Mouse (Mus musculus) thymus, postnatal 36 days (tissue): ENCODE results near the gene Mrfap1.

Source experiments
- DNase-seq, 2 experiments: peaks; one replicate each; pipeline ENCODE4 v3.0.0; 2022; ENCODE audit warnings: mixed read lengths in 2 of 2

Mrfap1 gene

GRCm38 (mm10) chr5:36796296-36797014 lies at the start of gene Mrfap1:
Gene Mrfap1 (minus strand): TSS chr5:36796772.
- DNase-seq: peak; percentile 94 to 96

DNA sequence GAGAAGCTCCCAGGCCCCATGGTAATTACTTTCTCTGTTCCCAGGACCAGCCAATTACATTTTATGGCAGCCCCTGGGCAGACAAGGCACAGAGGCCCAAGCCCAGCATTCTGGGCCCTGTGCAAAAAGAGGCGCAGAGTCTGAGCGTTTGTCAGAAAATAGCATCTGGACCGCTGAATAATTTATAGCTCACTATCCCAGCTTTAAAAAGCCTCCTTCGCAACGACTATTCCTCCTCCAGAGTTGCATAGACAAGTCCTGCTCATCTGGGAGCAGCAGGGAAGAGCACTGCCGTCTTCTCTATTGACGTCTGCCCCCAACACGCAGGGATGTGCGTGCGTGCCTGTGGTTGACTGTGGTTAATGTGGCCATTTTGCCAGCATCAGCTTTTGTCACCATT lies 47.9 kb upstream of the Mrfap1 start:
- DNase-seq: no peak

- no peak for DNase-seq
These were observed 45.1 kb upstream of the Mrfap1 start for GRCm38 (mm10) chr5:36841701-36842100.

DNA sequence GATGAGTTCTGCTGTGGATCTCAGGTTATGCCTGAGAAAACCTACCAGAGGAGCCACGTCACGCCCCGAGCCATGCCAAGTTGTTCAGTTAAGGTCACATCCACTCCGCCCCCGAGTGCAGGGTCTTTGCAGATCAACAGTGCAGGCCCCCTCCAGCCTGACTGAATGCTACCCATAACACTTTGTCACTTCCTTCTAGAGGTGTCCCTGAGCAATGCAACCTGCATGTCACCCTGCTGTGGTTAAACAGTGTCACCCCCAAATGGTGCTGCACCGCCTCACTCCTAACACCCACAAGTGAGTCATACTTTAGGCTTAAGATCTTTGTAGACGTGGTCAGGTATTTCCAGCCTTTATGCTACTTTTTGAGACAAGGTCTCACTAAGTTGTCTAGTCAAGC lies 43.5 kb upstream of the Mrfap1 start:
- no peak for DNase-seq

DNA sequence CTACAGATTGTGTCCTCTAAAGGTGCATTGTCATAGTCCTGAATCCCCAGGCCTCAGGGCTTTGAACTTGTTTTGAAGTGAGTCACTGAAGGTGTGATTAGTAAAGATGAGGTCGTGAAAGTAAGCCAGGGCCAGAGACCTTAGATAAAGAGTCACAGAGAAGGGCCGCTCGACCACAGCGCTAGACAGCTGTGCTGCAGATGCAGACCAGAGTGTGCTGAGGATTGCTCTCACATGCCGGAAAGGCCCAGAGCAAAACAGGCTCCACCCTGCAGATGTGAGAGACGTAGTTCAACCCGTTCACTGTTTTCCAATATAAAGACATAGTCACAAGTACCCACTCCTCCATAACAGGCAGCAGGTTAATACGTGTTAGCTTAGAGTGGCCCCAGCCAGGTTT lies 43.0 kb upstream of the Mrfap1 start:
- no peak for DNase-seq

- no peak for DNase-seq
These were observed 42.5 kb upstream of the Mrfap1 start for GRCm38 (mm10) chr5:36839032-36839431.

GRCm38 (mm10) chr5:36835933-36836332 lies 39.4 kb upstream of the Mrfap1 start:
- DNase-seq: peak; percentile 53 to 56

GRCm38 (mm10) chr5:36831272-36831671 lies 34.7 kb upstream of the Mrfap1 start:
- no peak for DNase-seq

DNA sequence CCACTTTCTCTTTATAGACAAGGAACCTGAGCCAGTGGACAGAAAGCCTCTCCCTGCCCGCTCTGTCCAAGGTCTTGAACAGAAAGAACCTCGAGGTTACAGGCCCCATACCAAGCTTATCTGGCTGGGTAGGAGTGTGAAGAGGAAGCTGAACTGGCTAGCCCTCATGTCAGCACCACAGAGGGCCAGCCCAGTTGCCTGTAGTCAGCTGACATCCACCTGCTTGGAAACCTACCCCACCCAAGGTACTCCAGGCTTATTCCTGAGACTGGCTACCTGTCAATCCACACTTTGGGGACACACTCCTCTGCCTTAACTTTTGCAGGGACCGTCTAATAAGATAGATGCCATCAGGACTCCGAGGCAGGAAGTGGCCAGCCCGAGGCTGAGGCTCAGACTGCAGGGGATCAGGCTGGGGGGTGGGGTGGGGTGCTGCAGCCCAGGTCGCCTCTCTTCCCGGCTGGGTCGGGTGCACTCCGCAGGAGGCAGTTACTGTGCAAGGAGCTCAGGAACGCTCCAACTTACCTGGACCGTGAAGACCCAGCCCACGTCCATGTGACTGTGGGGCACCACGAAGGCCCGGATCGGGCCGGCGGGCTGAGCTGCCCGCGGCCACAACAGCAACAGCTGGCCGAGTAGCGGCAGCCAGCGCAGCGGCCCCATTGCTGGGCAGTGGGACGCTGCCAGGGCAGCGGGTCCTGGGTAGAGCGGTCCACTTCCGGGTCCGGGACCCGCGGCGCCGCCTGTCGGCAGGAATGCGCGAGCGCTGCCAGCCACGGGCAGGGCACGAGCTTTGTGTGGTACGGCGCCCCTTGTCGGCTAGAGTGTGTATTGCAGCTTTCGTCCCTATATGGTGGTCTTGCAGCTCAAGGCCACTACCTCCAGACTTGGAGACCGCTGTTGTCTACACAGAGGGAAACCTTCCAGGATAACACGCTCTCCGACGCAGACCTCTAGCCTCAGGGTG lies 33.6 kb upstream of the Mrfap1 start, which contains the start of gene Man2b2:
Man2b2 (minus strand) TSS at position 741 of the 967 bp plus-strand sequence.
- DNase-seq: peak; percentile 87 to 90

DNA sequence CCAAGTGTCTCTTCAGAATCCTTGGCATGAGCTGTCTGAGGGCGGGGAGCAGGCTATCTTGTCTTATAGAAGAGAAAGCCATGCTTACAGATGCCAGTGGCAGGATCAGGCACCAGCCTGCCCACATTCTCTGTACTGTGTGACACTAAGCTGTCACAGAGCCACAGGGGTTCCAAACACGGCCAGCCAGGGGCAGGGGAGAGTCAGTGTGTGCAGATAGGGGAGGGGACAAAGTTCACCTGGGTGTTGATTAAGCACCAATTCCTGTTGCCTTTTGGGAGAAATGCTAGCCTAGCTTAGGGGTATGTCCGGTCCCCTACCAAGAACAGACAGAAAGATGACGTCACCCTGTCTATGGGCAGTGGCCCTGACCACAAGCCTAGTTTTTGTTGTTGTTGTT lies 32.5 kb upstream of the Mrfap1 start:
- DNase-seq: no peak

- DNase-seq: no peak
These were observed 26.3 kb upstream of the Mrfap1 start for GRCm38 (mm10) chr5:36822907-36823306.

DNA sequence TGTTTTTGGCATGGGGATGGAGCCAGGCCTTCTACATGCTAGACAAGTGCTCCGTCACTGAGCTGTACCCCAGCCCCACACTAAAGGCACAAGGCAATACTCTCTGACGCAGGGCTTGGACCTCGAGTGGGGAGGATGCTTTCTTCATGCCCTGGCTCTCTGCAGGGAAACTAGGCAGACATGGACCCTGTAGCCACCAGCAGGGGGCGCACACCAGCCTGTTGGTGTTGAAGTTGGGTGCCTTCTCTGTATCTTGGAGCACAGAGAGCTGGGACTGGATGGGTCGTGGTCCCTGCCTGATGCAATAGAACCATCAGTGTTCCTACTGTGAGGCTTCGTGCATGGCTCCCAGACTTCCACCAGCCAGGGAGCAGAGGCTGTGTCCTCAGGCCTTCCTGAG lies 23.6 kb upstream of the Mrfap1 start:
- peak; percentile 39 to 41 for DNase-seq

DNA sequence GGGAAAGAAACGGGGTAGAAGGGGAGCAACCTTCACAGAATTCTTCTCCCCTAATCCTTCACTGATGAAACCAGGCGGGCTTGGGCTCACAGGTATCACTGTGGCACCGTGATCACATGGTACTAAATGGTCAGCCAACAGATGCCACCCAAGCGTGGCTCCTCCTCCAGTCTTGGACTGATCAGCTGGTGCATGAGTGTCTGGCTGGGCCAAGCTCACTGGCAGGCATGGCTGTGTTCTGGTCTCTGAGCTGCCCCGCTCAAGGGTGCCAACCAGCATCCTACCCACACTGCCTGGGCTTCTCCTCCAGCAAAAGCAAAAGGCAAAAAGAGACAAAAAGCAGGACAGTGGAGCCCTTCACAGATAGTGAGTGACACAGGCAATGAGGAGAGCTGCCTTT lies 23.2 kb upstream of the Mrfap1 start:
- no peak for DNase-seq

DNA sequence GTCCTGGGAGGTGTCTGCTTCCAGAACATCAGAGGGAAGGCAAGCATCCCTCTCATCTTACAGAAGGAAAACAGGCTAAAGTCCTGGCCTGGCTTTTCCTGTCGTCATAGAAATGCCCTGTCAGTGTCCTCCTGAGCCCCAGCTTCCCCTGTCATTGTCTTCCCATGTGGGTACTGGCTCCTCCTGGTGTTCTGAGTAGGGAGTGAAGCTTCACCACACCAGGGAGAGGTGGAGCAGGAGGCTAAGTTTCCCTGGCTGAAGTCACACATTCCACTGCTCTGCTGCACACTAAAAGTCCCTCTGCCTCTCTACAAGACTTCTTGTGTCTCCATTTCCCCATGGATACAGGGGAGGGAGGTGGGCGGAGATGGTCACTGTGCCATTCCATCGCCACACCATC lies 21.2 kb upstream of the Mrfap1 start:
- no peak for DNase-seq

DNA sequence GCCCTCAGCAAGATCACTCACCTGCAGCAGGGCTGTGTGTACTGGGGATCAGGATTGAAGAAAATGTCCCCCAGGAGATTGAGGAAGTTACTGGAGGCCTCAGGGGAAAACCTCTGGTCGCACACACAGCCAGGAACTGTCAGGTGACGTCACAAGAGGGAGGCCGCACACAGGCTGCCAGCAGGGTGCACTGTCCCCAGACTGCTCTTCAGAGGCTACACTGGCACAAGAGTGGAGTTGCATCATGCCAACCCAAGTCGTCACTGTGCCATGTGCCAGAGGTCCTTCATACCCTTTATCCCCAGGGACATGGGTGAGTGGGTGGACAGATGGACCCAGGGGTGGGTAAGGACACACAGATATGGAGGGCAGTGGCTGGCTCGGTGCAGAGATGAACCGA lies 18.0 kb upstream of the Mrfap1 start:
- DNase-seq: no peak

- peak; percentile 39 for DNase-seq
These were observed 14.8 kb upstream of the Mrfap1 start for GRCm38 (mm10) chr5:36811413-36811812.

DNA sequence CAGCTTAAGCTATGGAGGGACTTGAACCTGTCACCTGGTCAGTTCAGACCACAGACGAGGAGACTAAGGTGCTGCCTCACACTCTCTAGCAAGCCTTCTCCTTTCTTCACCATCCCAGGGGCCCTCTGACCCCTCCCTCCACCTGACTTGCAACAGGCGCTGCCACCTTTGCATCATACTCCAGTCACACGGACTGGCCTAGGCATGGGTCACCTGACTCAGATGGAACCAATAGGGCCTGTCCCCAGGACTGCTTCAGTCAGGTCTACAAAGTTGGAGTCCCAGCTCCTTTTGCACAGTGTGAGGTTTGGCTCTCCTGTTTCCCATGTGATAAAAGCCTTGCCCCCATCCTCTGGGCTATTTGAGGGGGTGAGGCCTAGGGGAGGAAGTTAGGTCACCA lies 14.1 kb upstream of the Mrfap1 start:
- no peak for DNase-seq

DNA sequence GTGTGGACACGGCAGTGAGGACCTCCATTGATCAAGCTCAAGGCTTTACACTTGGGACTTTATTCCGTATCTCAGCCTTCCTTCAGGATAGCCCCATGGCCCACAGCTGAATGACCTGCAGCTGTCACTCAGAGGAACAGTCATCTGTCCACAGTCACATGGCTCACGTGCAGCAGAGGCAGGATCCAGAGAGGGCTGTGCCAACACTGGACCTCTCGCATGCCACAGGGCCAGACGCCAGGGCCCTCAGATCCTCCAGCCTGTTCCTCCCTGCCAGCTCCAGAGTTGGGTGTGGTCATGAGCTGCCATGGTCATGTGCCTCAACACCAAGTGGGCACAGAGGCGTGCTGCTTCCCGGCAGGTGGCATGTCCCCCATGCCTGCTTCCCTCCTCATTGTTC lies 12.6 kb upstream of the Mrfap1 start:
- DNase-seq: no peak

DNA sequence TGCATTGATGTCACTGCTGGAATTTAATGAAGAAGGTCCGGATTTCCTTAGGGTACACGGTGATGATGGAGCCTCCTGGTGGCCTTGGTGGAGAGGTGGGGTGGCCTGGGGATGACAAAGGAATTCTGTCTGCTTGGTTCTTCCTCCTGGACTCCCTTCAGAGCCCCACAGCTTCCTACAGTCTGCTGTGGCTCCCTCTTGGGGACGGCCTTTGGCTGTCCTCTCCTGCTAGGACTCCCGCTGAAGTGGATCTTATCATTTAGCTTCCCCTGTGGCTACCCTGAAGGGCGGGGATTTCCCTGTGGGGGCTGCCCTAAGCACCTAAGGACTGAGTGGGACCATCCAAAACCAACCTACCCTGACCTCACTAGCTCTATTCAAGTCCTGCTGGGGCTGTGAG lies 10.5 kb upstream of the Mrfap1 start:
- DNase-seq: no peak

DNA sequence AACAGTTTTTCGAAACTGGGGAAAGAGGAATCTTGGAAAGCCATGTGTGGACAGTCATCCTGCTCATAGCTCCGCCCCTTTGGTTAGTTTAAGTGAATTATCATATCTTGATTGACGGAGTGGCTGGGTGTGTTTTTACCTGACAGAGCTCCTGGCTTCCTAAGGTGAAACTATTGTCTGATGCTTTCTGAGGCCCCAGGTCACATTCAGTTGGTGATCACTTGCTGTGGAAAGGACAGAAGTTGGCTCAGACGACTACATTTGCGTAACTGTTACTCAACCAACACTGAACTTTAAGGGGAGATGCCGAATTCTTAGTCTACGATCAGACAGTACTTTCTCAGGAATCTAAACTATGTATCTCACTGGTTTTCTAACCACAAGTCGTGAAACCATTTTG lies 719 bp upstream of the Mrfap1 start:
- DNase-seq: no peak

GRCm38 (mm10) chr5:36795647-36796295 lies 801 bp downstream of the Mrfap1 start:
- DNase-seq: peak; percentile 71 to 77

GRCm38 (mm10) chr5:36791861-36792260 lies 4.7 kb downstream of the Mrfap1 start:
- no peak for DNase-seq

DNA sequence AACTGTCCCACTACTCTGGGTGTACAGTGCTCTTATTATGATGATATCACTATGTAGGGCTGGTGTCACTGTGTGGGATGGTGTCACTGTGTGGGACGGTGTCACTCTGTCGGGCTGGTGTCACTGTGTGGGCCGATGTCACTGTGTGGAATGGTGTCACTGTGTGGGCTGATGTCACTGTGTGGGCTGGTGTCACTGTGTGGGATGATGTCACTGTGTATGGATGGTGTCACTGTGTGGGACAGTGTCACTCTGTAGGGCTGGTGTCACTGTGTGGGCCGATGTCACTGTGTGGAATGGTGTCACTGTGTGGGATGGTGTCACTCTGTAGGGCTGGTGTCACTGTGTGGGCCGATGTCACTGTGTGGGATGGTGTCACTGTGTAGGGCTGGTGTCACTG lies 10.5 kb downstream of the Mrfap1 start:
- DNase-seq: no peak
